Mouse (Mus musculus): ENCODE results near the gene Prrt2.

Prrt2 gene

DNA sequence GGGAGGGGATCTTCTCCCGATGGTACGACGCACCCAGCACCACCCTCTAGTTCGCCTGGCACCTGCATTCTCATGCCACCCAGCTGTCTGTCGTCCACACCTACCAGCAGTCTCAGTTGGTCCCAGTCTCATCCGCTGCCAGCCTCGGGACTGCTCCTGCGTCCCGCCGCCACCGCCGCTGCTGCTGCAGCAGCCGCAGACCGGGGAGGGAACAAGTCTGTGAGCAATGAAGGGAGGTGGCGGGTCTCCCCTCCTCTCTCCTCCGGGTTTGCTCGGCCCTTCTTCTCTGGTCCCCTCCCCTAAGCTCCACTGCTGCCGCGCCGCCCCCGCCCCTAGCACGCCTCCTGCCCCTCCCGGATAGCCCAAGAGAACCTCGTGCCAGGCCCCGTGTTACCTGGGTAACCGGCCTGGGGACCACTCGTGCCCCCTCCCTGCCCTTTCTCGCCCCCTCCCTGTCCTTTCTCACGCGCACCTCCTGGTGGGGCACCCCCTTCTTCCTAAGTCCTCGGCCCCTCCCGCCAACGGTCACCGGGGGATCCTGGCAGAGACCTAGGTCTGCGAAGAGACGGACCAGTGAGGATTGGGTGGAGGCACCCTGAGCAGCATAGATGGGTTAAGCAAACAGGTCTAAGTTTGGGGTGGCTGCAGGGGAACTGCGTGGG is at the start of gene Prrt2, which contains the start of gene Gm42742:
Prrt2 (minus strand) TSS at position 311 of the 662 bp plus-strand sequence.
Gm42742 (minus strand) TSS at position 197 of the 662 bp plus-strand sequence.
- in situ Hi-C loops (cut with MboI; ENCODE audit: low pct_unique_long_range_greater_than_20kb in 1 of 2, low sequenced_read_pairs in 2 of 2, unreplicated experiment in 1 of 2) = no loop called here

DNA sequence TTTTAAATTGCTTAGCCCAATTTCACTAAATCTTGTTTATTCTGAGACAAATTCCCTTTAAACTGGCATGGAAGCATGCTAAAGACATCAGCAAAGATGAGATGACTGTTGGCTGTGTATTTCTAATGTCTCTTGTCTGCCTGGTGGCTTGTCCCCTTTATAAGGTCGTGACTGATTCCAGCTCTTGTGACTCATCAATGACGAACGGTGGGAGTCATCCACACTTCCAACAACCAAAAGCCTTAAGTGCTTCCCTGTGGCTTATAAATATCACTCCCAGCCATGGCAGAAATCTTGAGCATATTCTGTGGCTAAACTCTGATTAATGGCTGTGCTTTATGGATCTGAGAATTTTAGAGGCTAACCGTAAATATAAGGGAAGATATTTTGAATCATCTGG is 45.3 kb upstream of the Prrt2 start:
- in situ Hi-C loops (cut with MboI; ENCODE audit: low pct_unique_long_range_greater_than_20kb in 1 of 2, low sequenced_read_pairs in 2 of 2, unreplicated experiment in 1 of 2) = no loop called here

DNA sequence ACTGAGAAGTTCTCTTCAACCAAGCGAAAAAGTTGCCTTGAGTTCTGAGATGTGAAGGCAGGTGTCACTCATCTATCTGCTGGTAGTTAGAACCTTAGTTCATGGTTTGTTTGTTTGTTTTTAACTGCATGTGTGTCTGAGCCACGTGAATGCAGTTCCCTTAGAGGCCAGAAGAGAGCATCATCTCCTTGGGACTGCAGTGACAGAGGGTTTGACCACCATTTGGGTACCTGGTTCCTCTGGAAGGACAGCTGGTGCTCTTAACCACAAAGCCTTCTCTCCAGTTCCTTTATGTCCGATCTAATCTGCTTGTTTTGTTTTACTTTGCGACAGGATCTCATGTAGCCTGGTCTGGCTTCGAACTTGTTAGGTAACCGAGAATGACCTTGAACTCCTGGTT is 44.5 kb upstream of the Prrt2 start:
- in situ Hi-C loops (cut with MboI; ENCODE audit: low pct_unique_long_range_greater_than_20kb in 1 of 2, low sequenced_read_pairs in 2 of 2, unreplicated experiment in 1 of 2) = no loop called here

DNA sequence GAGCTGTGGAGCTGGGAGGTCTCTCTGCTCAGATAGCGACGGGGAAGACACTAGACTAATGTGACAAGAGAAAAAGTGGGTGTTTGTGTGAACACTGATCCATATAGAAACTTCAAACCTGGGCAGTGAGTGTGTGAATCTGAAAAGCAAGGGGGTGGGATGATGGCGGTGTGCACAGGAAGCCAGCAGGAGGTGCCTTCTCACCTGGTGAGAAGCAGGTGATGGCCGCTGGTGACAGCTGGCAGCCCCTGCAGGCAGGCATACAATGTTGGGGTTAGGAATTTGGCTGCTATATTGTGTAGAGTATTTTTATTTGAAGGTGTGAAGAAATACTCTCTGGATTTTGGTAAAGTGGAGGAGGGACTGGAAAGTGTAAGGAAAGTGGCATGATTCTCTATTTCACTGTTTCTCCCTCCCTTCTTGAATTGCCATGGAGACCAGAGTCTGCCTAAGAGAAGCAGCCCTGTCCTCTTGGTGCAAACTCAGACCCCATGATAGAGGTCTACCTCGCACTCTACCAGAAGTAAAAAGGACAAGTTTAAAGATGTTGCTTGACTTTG is 34.1 kb upstream of the Prrt2 start:
- in situ Hi-C loops (cut with MboI; ENCODE audit: low pct_unique_long_range_greater_than_20kb in 1 of 2, low sequenced_read_pairs in 2 of 2, unreplicated experiment in 1 of 2) = no loop called here

DNA sequence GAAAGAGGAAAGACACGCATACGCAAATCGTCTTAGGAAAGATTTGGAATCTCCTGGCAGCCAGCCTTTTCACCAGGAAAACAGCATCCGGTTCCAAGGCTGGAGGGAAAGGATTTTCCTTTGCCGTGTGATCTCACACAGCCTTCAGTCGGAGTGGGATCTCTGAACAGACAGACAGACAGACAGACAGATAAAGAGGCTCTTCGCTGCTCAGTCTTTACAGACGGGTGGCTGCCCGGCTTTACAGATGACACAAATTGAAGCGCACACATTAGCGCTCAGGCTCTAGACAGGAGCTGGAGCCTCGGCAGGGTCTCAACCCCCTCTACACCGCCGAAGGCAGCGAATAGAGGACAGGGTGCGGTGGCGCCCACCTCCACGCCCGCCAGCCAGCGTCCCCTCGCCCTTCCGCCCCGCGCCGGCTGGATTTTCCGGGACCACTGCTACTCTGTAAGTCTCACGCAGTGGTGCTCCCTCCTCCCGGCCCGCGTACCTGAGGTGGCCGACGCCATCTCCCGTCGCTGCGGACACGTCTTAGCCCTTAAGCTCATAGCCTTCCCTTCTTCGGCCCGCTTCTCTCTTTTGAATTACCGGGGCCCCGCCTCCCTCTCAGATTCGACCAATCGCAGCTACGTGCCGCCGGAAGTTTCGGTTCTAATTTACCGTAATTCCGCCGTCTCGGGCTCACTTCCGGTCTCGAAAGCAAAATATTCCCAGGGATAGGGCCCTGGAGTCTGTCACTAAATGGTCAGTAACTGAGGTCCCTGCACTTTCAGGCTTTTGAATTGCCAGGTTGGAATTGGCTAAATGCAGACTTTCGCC is 21.1 kb upstream of the Prrt2 start, which contains the start of gene Kif22:
Kif22 (minus strand) TSS at position 621 of the 822 bp plus-strand sequence.
- in situ Hi-C loops (cut with MboI; ENCODE audit: low pct_unique_long_range_greater_than_20kb in 1 of 2, low sequenced_read_pairs in 2 of 2, unreplicated experiment in 1 of 2) = no loop called here

DNA sequence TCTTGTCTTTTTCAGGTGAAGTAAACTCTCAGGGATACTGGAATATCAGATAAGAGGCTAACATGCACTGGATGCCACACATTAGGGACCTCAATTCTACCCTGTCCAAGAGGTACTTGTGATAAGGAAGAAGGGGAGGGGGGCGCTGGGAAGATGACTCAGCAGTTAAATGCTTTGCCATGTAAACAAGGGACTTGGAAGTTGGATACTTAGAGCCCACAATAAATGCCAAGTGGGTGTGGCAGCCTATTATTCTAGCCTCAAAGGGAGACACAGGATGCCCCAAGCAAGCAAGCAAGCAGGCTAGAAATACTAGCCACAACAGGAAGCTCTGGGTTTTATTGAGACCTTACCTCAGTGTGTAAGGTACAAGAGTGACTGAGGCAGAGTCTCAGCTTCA is 10.2 kb upstream of the Prrt2 start:
- in situ Hi-C loops (cut with MboI; ENCODE audit: low pct_unique_long_range_greater_than_20kb in 1 of 2, low sequenced_read_pairs in 2 of 2, unreplicated experiment in 1 of 2) = no loop called here

DNA sequence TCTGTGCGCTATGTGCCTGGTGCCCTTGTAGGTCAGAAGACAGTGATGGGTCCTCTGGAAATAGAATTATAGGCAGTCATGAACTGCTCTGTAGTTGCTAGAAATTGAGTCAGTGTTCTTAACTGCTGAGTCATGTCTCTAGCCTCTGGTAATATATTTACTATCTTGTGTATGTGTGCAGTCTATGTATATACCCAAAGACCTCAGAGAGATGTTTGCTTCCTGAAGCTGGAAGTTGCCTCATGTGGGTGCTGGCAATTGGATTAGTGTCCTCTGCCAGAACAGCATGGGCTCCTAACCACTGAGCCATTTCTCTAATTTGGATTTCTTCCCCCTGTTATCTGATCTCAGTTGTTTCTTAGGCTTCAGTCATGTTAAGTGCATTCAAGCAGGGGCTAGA is 9.2 kb upstream of the Prrt2 start:
- in situ Hi-C loops (cut with MboI; ENCODE audit: low pct_unique_long_range_greater_than_20kb in 1 of 2, low sequenced_read_pairs in 2 of 2, unreplicated experiment in 1 of 2) = no loop called here

DNA sequence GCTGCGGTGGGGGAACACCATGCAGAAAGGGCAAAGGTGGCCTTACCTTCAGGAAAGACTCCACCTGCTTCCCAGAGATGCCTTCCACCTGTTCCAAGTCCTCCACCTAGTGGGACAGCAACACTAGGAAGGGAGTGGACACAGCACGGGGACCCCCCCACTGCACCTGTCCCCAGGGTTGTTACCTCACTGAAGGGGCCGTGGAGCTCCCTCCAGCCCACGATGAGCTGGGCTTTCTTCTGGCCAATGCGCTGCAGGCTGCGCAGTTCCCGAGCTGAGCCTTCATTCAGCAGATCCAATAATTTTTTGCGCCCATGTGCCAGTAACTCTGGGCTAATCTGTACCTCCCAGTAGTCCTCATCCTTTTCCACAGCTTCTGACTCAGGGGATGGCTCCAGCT is 6.9 kb upstream of the Prrt2 start:
- in situ Hi-C loops (cut with MboI; ENCODE audit: low pct_unique_long_range_greater_than_20kb in 1 of 2, low sequenced_read_pairs in 2 of 2, unreplicated experiment in 1 of 2) = no loop called here

DNA sequence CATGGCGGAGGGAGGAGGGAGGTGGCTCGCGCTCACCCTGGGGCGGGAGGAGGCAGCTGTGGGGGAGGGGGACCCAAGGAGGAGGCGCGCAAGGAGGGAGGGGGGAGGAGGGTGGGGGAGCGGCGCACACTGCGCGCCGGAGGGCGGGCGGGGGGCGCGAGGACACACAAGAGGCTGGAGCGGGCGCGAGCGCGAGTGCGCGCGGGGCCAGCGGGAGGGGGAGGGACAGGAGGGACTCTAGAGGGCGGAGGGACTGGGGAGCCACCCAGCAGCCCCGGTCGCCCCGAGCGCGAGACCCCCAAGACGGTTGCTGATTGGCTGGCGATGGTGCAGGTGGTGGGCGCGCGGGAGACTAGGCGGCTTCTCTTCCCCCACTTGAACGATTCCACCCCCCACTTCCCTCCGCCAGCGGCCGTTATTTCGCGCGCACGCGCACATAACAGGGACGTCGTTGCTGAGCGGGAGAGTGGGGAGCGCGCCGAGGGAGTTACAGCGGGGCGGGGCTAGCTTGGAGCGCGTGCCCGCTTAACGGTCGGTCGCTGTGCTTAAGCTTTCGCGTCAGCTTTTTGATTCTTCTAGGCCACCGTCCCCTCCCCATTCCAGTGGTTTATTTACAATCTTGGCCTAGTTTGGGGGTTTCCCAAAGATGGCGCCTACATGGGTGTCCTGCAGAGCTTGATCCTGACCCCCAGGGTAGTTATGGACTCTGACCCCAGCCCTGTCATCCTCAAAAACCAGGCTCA is 6.1 kb upstream of the Prrt2 start, which contains the start of gene Maz:
Maz (minus strand) TSS at position 54 of the 743 bp plus-strand sequence.
- in situ Hi-C loops (cut with MboI; ENCODE audit: low pct_unique_long_range_greater_than_20kb in 1 of 2, low sequenced_read_pairs in 2 of 2, unreplicated experiment in 1 of 2) = no loop called here

DNA sequence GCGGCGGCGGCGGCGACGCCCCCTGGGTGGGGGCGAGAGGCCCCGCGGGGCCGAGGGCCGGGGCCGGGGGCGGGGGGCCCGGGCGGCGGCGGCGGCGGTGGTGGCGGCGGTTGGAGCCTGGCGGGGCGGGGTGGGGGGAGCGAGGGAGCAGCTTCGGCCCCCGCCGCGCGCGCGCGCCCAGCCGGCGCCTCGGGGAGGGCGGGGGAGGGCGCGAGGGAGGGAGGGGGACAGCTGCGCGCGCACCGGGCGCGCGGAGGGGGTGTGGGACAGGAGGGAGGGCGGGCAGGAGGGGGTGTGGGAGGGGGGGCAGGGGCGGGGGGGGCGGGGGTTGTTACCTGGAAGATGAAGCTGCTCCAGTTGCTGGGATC is 5.6 kb upstream of the Prrt2 start:
- in situ Hi-C loops (cut with MboI; ENCODE audit: low pct_unique_long_range_greater_than_20kb in 1 of 2, low sequenced_read_pairs in 2 of 2, unreplicated experiment in 1 of 2) = no loop called here

DNA sequence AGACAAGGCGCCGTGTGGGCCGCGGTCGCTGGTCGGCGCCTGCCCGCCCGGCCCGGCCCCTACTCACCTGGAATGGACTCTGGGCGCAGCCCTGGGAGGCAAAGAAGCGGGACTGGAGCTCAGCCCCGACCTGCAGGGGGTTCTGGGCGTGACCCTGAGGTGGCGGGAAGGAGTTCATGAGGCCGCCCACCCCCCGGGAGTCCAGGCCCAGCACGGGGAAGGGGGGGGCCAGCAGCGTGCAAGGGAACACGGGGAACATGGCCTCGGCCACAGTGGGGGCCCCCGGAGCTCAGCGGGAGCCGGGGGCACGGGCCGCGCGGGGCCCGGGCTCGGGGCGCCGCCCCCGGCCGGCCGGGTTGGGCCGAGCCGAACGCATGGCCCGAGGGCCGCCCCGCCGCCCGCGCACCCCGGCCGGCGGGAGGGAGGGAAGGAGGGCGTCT is 5.2 kb upstream of the Prrt2 start:
- in situ Hi-C loops (cut with MboI; ENCODE audit: low pct_unique_long_range_greater_than_20kb in 1 of 2, low sequenced_read_pairs in 2 of 2, unreplicated experiment in 1 of 2) = no loop called here

DNA sequence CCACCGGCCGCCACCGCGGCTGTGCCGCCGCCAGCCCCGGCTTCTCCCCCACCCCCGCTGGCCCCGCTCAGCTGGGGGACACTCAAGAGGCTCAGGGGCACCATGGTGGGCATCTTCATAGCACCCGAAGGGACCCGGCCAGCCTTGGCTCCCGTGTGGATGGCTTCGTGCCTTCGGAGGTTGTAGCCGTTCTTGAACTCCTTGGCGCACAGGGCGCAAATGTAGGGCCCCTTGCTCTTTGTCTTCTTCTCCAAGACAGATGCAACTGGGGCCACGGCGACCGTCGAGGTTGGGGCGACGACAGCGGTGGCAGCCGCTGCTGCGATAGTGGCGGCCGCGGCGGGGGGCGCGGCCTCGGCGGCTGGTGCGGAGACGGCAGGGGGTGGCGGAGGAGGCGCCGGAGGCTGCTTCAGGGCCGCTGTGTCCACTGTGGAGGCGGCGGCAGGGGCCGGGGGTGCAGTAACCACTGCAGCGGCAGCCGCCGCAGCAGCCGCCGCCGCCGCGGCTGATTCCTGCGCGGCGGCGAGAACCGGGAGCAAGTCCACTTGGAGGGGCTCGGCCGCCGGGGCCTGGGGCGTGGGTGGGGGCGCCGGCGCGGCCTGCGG is 4.6 kb upstream of the Prrt2 start:
- in situ Hi-C loops (cut with MboI; ENCODE audit: low pct_unique_long_range_greater_than_20kb in 1 of 2, low sequenced_read_pairs in 2 of 2, unreplicated experiment in 1 of 2) = no loop called here

DNA sequence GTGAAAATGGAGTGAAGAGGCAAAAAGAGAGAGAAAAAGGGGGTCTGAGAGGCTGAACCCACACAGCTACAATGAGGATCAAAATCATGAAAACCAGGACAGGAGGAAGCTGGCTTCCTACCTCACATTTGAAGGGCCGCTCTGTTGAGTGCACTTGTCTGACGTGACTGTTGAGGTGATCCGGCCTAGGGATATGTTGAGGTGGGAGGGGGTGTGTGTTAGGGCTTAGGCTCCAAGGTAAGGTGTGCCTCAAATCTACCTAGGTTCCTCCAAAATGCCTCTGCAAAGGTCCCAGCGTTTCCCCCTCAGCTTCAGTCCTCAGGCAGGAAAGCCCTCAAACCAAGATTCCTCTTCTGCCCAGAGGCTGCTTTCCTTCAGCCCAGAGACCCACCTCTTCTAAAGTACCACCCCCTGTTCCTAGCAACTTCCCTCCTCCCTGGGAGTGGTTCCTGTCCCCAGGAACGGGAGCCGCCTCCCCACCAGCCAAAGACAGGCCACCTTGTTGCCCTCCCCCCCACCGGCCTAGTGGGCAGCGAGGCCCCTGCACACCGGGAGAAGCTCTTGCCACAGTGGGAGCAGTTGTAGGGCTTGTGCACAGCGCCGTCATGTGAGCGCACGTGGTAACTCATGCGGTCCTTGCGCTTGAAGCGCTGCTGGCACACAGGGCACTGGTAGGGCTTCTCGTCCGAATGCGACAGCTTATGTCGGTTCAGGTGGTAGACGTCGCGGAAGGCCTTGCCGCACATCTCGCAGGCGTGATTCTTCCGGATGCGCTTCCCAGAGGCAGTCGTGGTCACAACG is 3.9 kb upstream of the Prrt2 start:
- in situ Hi-C loops (cut with MboI; ENCODE audit: low pct_unique_long_range_greater_than_20kb in 1 of 2, low sequenced_read_pairs in 2 of 2, unreplicated experiment in 1 of 2) = no loop called here

DNA sequence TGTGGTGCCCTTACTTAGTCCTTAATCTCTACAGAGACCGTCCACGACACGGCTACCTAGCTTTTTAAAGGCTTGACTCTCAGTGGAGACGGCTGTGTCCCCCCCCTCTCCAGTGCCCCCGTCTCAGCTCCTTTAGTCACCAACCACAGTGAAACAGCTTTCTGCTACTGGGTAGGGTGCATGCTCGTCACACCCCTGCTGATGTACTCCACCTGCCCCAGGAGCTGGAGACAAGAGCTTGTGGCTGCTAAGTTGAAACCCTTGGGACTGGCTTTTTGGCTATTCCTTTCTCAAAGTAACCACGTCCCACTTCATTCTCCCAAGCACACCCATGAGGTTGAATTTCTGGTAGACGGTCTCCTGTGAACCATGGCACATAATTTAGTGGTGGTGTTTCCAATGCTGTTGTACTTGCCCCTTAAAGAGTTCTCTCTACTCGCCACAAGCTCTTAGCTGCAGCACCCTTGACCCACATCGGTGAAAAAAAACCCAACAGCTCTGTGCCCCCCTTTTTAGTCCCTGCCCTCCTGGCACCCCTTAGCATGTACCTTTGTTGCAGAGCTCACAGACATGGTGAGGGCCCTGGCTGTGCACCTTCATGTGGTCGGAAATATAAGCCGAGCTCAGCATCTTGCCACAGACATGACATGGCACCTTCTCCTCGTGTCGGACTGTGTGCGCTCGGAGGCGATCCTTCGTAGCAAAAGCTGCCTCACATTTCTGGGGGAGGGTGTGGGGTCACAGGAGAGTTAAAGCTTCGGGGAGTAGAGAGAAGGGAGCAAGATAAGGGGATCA is 3.1 kb upstream of the Prrt2 start:
- in situ Hi-C loops (cut with MboI; ENCODE audit: low pct_unique_long_range_greater_than_20kb in 1 of 2, low sequenced_read_pairs in 2 of 2, unreplicated experiment in 1 of 2) = no loop called here

DNA sequence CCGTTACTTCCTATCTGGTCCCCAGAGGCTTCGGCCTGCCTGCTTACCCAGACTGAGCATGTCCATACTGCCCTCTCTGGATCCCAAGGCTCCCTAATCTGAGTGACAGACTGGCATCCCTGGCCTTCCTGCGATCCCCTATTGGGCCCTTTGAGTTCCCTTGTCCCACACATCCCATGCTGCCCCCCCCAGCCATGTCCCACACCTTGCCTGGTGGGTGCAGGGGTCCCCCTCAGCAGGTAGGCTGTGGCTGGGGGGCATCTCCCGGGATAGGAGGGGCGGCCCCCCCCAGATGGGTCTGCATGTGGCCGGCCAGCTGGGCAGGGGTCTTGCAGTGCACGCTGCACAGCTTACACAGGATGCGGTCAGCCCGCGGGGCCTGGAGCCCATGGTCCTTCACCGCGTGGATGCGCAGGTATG is 2.3 kb upstream of the Prrt2 start:
- in situ Hi-C loops (cut with MboI; ENCODE audit: low pct_unique_long_range_greater_than_20kb in 1 of 2, low sequenced_read_pairs in 2 of 2, unreplicated experiment in 1 of 2) = no loop called here

DNA sequence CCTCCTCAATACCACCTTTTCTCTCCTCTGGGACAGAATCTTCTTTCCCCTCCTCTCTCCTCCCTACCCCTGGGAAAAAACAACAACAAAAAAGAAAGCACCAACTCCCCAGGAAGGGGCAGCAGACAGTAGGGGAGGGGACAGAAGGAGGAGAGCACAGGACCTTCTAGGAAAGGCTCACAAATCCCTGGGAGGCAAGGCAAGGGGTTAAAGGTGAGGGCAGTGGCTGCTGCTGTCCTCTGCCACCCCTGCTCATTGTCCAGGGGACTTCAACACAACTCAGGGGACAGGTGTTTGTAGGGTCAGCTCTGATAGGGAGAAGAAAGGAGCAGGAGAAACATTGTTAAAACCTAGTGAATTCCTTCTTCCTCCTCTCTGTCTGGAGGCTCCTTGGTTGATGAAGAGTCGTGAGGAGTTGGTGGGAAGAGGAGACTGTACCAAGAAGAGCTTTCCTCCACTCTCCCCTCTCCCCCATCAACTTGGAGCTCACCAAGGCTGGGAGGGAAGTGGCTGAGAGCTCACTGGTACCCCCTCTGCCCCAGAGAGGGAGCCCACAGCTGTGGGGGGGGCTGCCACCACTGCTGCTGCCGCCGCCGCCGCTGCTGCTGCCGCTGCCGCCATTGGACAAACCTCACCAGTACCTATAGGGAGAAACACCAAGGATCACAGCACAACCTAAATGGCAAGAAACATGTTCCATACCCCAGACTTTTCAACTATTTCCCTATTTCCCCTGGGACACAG is 1.7 kb upstream of the Prrt2 start:
- in situ Hi-C loops (cut with MboI; ENCODE audit: low pct_unique_long_range_greater_than_20kb in 1 of 2, low sequenced_read_pairs in 2 of 2, unreplicated experiment in 1 of 2) = no loop called here
